Mouse (Mus musculus) myocyte (in vitro differentiated cells): Measurements from ENCODE around the gene Tex52.

Source experiments
- MAX ChIP-seq: IDR thresholded peaks from one replicate; pipeline ENCODE4 v1.6.1; 2011; ENCODE audit warnings: low read depth, mild to moderate bottlenecking, control low read depth
- MYOG ChIP-seq, 3 experiments: IDR thresholded peaks; one replicate each; pipeline ENCODE4 v1.6.1; 2011; ENCODE audit warnings: control low read depth in 2 of 3, low read depth in 2 of 3, mild to moderate bottlenecking in 2 of 3; ENCODE audit not compliant: insufficient read length in 2 of 3, control insufficient read depth in 1 of 3, insufficient read depth in 1 of 3
- POLR2A ChIP-seq: IDR thresholded peaks from one replicate; pipeline ENCODE4 v1.6.1; 2011; ENCODE audit warnings: low read depth, mild to moderate bottlenecking, control low read depth, moderate library complexity; ENCODE audit not compliant: insufficient read length
- POLR2AphosphoS2 ChIP-seq: IDR thresholded peaks from one replicate; pipeline ENCODE4 v1.6.1; 2011; ENCODE audit warnings: low read depth, control low read depth; ENCODE audit not compliant: insufficient read length
- REST ChIP-seq: IDR thresholded peaks from one replicate; pipeline ENCODE4 v1.6.1; 2011; ENCODE audit warnings: mild to moderate bottlenecking, control low read depth, moderate library complexity; ENCODE audit not compliant: insufficient read depth, insufficient read length
- SRF ChIP-seq: IDR thresholded peaks from one replicate; pipeline ENCODE4 v1.6.1; 2011; ENCODE audit warnings: low read depth; ENCODE audit not compliant: control insufficient read depth, insufficient read length
- TCF12 ChIP-seq: IDR thresholded peaks from one replicate; pipeline ENCODE4 v1.6.1; 2011; ENCODE audit warnings: mild to moderate bottlenecking, control low read depth; ENCODE audit not compliant: poor library complexity, insufficient read depth, severe bottlenecking
- USF1 ChIP-seq: IDR thresholded peaks from one replicate; pipeline ENCODE4 v1.6.1; 2011; ENCODE audit warnings: low read depth, mild to moderate bottlenecking, control low read depth, moderate library complexity

- TF ChIP-seq USF1 = no peak
- TF ChIP-seq TCF12 = no peak
- no peak for TF ChIP-seq MYOG (IDR thresholded peaks at IDR 0.05; ENCODE audit: control insufficient read depth in 1 of 3, insufficient read depth in 1 of 3, insufficient read length in 2 of 3, low read depth in 2 of 3)
- TF ChIP-seq POLR2AphosphoS2 = peak; percentile 12
- no peak for TF ChIP-seq POLR2A
- TF ChIP-seq SRF = no peak
- TF ChIP-seq MAX = no peak
- no peak for TF ChIP-seq REST
These were observed 1.3 kb downstream of the Tex52 start for GRCm38 (mm10) chr6:128376371-128377085.
